Mouse (Mus musculus): ENCODE data around the gene Rab1a. TPM values are rescaled to one million over a fixed set of nuclear protein-coding genes. Genes with fewer than 3 reads are reported as not detected.

Rab1a gene
- polyA plus RNA-seq, 1 experiment = 195 TPM

DNA sequence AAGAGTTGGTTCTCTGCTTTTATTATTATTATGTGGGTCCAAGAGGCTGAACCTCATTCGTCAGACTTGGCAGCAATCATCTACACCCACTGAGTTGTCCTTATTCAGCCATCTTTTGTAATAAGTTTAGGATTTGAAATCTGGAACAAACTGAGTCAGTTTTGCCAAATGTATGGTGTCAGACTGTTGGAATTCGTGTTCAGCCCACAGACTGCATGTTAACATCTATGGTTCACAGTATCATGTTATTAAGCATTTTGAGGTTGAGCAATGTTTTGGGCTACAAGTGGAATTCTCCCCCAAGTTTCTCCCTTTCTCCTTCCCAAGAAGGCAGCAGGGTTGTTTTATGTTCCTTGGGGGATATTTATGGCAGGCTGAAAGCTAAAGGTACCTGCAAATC, 51.9 kb downstream of the Rab1a start:
- H3K27ac ChIP-seq (ENCODE audit: insufficient read depth, low read length) = no peak overlapping the region
- TF ChIP-seq CTCF (IDR thresholded peaks at IDR 0.05; ENCODE audit: extremely low read depth, insufficient read depth, low read length) = no peak
- TF ChIP-seq POLR2A (IDR thresholded peaks at IDR 0.05; ENCODE audit: extremely low read depth, insufficient read depth, low read length) = no peak

DNA sequence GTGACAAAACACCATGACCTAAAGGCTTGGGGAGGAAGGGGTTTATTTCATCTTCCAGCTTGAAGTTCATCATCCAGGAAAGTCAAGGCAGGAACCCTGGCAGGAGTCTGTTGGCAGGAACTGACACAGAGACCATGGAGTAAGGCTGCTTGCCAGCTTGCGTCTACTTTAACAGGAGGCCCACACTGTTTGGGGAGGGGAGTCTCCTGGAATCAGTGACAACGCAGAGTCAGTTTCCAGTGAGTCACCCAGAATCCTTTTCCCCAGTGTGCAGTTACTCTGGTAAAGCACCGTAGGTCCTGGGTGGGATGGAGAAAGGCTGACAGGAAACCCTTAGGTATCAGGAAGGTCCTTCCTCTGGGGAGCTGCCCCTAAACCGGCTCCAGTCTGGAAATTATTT, 53.6 kb downstream of the Rab1a start:
- Histone ChIP-seq H3K4me3 (ENCODE audit: insufficient read depth, low read length) (no peak overlapping the region), H3K27ac (ENCODE audit: insufficient read depth, low read length) (no peak overlapping the region), H3K4me1 (ENCODE audit: control insufficient read depth, insufficient read depth, low read length) (no peaks in the 10 kb centered on the region)
- TF ChIP-seq POLR2A (IDR thresholded peaks at IDR 0.05; ENCODE audit: extremely low read depth, insufficient read depth, low read length) (no peak), CTCF (IDR thresholded peaks at IDR 0.05; ENCODE audit: extremely low read depth, insufficient read depth, low read length) (no peak)

More for the DNA sequence above, 51.9 kb downstream of the Rab1a start:
- Histone ChIP-seq H3K4me3 (ENCODE audit: insufficient read depth, low read length) (no peak overlapping the region), H3K4me1 (ENCODE audit: control insufficient read depth, insufficient read depth, low read length) (peaks cover 3% of the 10 kb centered on the region; the same call in 1 of the 2 replicates)

DNA sequence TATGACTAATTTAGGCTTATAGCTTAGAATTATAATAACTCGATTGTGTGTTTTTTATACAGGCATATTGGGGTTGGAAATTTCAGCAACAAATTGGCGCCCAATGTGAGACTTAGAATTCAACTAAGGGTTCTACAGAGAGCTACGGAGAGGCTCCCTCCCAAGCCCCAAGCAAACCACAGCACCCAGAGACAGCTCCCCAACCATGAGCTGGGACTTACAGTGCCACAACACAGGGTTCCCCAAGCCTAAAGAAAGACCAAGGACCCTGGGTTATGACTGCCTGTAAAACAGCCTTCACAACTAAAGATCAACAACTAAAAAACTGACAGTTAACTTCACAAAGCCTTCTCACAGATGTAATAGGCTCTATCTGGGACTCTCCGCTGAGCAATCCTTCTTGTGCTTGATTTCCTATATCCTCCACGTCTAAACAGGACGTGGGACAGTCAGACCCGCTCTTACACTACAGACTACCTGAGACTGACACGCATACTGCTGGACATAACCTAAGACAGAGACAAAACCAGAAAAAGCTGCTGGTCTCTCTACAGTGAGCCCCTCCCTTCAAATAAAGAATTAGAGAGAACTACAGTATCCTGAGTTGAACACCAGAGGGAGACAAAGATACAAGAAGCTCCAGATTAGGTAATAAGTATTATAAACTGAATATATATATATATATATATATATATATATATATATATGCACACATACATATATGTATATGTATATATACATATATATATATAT, 61.6 kb downstream of the Rab1a start:
- no peak for TF ChIP-seq POLR2A (IDR thresholded peaks at IDR 0.05; ENCODE audit: extremely low read depth, insufficient read depth, low read length)
- TF ChIP-seq CTCF (IDR thresholded peaks at IDR 0.05; ENCODE audit: extremely low read depth, insufficient read depth, low read length) = no peak
- H3K27ac ChIP-seq (ENCODE audit: insufficient read depth, low read length) = no peak overlapping the region
- H3K4me3 ChIP-seq (ENCODE audit: insufficient read depth, low read length) = no peak overlapping the region

DNA sequence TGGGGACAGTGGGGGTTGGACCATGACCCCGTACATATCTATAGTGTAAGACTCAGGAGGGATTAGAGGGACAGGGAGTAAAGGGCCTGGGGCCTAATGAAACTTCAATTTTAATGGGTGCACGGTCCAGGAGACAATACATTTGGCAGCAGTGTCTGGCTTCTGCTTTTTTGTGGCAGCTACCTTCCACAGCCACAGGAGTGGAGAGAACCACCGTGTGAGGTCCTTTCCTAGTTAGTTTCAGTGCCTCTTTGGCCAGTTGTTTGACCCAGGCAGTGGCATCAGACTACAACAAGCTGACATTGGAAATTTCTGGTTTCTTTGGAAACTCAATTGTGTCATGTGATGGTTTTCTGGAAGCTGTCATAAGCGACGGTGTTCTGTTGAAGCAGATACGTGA, 68.7 kb downstream of the Rab1a start:
- no peak overlapping the region for H3K27ac ChIP-seq (ENCODE audit: insufficient read depth, low read length)
- no peak overlapping the region for H3K4me3 ChIP-seq (ENCODE audit: insufficient read depth, low read length)
- H3K4me1 ChIP-seq (ENCODE audit: control insufficient read depth, insufficient read depth, low read length) = no peaks in the 10 kb centered on the region
- no peak for TF ChIP-seq CTCF (IDR thresholded peaks at IDR 0.05; ENCODE audit: extremely low read depth, insufficient read depth, low read length)
- TF ChIP-seq POLR2A (IDR thresholded peaks at IDR 0.05; ENCODE audit: extremely low read depth, insufficient read depth, low read length) = no peak

More for the DNA sequence above, 61.6 kb downstream of the Rab1a start:
- no peaks in the 10 kb centered on the region for H3K4me1 ChIP-seq (ENCODE audit: control insufficient read depth, insufficient read depth, low read length)

DNA sequence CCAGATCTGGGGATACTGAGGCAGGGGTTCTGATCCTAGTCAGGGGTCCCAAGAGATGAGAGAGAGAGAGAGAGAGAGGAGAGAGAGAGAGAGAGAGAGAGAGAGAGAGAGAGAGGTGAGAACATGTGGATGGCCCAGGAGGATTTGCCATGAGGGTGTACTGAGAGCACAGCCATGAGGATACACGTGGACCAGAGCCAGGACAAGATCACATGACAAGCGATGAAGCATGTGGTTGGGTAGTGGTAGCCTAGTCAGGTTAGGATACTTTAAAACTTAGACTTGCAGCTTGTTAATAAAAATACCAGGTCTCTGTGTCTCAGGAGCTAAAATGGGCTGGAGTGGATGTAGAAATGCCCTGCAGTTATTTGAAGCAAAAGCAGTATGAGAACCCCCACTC, 74.7 kb downstream of the Rab1a start:
- H3K4me3 ChIP-seq (ENCODE audit: insufficient read depth, low read length) = no peak overlapping the region
- no peak overlapping the region for H3K27ac ChIP-seq (ENCODE audit: insufficient read depth, low read length)
- TF ChIP-seq POLR2A (IDR thresholded peaks at IDR 0.05; ENCODE audit: extremely low read depth, insufficient read depth, low read length) = no peak
- TF ChIP-seq CTCF (IDR thresholded peaks at IDR 0.05; ENCODE audit: extremely low read depth, insufficient read depth, low read length) = no peak
- no peaks in the 10 kb centered on the region for H3K4me1 ChIP-seq (ENCODE audit: control insufficient read depth, insufficient read depth, low read length)

Other genes starting within 250 kb of the Rab1a start
- 130 and 132 TPM in 2 replicates for gene Actr2, start 88.5 kb upstream of the Rab1a start, polyA plus RNA-seq (2012; rRNA removed)
- 17.3 and 17.8 TPM in 2 replicates for gene Cep68, start 48.0 kb downstream of the Rab1a start, polyA plus RNA-seq (2012; rRNA removed)
- 22.3 and 22.4 TPM in 2 replicates for gene Slc1a4, start 131.3 kb downstream of the Rab1a start, polyA plus RNA-seq (2012; rRNA removed)

Data from cortical plate, adult 2 months (tissue).